Mouse (Mus musculus) cerebellum, postnatal 25 days (tissue): ENCODE data around the gene Hmgn2.

Experiments
- DNase-seq, 2 experiments: peaks; one replicate each; pipeline ENCODE4 v3.0.0; 2021; ENCODE audit warnings: mixed read lengths in 2 of 2

Hmgn2 gene

DNA sequence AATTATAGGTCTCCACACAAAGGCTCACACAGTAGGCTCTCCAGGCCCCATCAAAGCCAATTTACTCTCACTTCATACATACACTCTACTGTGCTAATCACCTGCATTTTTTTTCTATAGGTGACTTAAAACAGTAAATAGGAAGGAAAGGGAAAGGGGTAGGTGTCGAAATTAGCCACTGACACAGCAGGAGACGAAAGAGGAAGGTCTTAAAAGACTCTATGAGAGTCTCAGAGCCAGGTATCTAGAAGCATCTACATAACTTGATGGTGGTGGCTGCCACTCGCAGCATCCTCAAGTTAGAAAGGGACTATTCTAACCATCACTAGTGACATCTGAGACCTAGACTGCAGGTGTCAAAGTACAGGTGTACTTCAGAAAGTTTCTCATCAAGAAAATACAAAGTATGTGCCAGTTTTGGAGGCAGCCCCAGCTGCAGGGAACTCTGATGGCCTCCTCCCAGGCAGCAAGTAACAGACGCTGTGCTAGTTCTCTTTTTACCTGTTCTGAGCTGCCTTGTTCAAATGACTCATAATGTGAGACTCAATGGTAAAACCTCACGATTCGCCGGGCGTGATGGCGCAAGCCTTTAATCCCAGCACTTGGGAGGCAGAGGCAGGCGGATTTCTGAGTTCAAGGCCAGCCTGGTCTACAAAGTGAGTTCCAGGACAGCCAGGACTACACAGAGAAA is 9.7 kb upstream of the Hmgn2 start:
- no peak for DNase-seq

DNA sequence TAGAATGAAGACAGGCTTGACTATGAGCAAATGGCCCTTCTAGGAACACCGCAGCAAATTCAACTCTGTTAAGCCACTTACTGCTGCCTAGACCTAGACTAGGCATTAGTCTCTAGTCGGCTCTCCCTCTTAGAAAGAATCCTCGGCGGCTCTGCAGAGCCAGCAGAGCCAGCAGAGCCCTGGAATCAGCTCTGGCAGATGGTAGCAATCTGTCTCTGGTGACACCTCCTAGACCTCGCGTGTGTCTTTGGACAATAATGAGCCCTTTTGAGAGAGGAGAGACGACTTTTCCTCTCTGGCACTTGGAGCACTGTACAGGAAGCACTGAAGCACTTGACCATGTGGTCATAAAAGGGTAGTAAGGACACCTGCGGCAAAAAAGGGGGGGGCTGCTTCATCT is 3.3 kb upstream of the Hmgn2 start:
- DNase-seq = peak; percentile 32 to 50

DNA sequence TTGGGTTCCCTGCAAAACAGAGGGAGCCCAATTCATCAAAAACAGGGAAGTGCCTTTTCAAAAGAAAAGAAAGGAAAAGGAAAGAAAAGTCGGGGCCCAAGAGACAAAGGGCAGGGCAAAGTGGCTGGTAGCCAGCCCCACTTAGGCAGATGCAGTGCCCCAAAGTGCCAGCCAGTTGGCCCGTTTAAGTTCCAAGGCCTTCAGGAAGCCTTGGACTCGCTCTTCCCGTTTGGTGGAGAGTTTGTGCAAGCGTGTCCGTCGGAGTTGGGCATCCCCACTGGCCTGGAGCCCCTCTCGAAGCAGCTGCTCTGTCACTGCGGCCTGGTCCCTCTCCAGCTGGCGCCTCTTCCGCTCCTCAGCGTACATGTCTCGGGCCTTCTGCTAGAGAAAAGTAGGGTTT is 2.4 kb upstream of the Hmgn2 start:
- DNase-seq = peak; percentile 28 to 40

DNA sequence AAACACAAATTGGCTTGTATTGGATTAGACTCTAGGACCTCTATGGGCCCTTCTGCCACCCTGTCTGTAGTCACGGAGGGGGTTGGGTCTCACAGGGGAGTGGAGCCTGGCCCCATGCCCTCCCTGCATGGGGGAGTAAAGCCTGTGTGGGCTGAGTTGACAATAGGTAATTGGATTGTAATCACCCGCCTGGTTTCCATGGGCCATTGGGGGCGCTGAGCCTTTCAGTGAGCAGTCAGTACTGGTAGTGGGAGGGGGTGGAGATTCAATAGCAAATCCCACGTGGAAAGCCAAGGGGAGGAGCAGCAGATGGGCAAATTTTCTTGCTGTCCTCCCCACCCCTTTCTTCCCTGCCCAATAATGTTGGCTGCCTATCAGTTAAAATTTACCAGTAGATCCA is 1.7 kb upstream of the Hmgn2 start:
- DNase-seq = peak; percentile 13 to 41

DNA sequence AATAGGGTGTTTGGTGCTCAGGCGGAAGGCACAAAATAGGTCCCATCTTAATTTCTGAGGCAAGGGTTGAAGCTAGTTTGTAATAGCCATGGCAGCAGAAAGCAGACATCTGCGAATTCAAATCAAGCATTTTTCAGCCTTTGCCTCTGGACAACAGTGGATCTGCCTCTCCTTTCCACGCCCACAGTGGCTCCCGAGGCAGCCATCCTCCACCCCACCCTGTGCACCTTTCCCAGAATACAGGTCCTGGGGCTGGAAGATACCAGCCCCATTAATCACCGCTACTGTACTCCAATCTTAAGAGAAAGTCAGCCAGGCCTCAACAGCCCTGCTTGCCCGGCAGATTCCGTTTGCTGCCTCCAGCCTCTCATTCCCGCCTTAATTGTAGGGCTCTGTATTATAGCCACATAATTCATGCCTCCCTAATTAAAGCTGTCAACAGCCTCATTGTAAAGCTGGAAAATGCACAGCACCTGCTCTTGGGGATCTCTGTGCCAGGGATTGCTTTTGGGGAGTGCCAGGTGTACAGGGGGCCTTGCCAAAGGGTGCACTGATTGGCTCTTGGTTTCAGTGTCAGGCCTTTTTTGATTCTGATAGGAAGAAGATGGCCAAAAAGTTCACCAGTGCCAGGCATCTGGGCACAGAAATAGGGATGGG is 792 bp upstream of the Hmgn2 start:
- peak; percentile 18 to 20 for DNase-seq

DNA sequence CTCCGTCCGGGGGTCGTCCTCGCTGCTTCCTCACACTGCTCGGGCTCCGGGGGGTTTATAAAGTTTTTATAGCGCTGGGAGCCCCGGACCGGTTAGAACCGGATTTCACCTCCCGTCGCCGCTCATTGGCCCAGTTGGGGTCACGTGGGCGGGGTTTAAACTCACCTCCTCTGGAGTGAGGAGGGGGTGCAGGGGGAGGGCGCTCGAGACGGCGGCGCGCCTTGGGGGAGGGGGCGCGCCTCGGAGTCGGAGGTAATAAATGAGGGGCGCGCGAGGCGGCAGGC is 642 bp downstream of the Hmgn2 start:
- peak; percentile 92 to 96 for DNase-seq

DNA sequence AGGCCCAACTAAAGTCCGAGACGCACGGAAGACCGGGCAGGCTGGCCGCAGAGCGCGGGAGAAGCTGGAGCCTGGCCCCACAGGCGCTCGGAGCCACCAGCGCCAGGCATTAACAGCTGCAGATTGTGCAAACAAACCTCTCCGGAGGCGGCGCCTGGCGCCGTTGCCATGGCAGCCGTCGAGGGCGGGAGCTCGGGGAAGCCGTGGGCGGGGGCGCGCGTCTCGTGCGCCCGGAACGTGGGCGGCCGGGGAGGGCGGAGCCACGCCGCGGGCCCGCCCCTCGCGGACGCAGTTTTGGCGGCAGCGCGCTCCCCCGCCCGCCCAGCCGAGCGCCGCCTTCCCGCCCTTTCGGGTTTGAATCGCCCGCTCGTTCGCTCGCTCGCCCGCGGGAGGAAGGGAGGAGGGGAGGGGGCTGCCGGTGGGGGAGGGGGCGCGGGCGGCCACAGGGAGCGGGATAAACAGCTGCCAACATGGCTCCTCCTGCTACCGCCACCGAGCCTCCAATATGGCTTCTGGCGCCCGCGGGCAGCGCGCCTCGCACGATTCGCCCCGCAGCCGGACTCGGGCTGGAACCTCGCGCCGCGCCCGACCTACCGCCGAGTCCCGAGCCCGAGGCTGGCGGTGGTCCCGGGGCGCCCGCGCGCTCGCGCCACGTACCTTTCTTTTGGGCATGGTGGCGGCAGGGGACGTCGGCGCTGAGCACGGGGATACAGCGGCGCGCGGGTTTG is 1.1 kb downstream of the Hmgn2 start:
- DNase-seq = peak; percentile 97 to 99

DNA sequence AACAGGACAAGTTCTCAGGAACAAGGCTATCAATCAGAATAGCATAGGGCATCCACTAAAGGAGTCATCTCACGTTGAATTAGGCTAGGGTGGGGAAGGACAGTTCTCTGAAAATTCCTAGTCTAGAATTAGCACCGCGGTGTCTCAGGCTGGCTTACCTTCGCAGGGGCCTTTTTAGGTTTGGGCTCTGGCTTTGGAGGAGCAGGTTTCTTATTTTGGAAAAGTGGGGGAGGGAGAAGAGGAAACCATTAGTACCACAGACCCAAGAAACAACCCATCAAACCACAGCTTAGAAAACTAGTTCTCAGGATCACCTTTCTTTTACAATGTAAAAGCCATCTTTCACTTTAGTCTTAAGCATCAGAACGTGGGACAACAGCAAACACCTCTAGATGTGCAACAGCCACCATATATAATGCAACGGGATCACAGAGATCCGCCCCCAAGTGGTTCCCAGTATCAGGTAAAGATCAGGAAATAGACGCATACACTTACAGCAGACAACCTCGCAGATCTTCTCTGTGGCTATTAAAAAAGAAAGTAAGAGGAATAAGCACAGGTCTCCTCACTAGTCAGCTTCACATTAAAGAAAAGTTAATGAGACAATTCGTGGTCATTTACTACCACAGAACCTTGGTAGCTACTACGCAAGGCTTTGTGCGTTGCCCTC is 2.0 kb downstream of the Hmgn2 start:
- no peak for DNase-seq

DNA sequence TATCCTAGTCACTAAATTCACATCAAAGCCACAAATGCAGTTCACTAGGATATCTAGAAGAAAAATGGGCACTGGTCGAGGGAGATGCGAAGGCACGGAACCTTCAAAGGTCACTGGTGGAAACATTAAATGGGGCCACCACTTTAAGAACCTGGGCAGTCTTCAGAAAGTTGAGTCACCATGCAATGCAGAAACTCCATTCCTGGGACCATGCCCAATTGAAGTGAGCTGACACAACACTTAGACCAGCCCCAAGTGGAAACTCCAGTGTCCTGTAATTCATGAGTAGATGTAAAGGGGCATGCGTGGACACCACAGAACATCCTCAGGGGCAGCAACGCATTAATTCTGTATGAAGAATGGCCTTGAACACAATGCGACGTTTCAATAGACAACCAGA is 5.9 kb downstream of the Hmgn2 start:
- no peak for DNase-seq

DNA sequence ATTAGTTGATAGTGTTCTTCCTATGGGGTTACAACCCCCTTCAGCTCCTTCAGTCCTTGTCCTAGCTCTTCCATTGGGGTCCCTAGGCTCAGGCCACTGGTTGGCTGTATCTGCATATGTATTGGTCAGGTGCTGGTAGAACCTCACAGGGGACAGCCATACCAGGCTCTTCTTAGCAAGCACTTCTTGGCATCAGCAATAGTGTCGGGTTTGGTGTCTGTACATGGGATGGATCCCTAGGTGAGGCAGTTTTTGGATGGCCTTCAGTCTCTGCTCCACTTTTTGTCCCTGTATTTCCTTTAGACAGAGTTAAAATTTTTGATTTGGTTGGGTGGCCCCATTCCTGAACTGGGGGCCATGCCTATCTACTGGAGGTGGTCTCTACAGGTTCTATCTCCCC is 9.6 kb downstream of the Hmgn2 start:
- DNase-seq = no peak

DNA sequence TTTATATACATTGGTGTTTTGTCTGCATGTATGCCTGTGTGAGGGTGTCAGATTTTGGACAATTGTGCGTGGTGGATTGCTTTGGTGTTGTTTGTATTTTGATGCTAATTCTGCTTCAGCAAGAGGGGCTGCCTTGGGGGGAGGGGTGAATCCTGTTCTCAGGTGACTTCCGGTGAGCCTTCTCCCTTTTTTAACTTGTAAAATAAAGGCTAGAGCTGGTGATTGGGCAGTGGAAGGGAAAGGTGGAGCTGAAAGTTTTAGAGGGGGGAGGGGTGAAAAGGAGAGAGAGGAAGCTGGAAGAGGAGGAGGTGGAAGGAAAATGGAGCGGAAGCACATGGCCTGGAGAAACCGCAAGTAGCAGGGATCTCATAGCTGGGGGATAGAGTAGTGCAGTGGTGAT is 12.1 kb downstream of the Hmgn2 start:
- no peak for DNase-seq

DNA sequence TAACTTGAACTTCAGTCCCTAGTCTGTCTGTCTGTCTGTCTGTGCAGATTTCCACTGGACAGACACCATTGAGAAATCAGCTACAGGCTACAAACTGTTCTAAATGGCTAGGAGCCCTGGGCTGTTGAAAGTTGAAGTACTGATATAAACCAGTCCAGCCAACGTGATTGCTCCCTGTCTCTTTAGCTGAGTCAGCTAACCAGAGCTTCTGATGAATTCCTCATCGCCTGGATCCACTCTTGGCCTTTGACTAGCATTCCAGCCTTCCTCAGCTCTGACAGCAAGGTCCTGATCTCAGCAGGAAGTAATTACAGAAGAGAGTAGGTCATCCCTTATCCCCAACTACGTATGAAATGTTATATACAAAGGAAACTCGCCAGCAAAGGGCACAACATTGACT is 21.7 kb downstream of the Hmgn2 start:
- DNase-seq = no peak

DNA sequence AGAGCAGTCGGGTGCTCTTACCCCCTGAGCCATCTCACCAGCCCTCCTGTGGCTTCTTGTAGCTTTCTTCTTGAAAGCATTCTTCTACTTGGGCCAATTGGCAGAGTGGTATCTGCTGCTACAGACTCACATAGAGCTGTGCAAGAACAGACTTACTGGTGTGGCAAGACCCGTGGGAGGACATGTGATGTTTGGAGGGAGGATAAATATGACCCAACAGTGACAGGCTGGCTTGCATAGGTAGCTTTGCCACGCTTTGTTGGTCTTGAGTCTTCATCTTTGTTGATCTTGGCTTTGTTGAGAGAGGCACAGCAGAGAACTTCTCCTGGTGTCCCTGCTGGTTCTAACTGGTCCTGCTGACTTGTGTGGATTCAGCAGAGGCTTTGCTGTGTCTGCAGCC is 24.7 kb downstream of the Hmgn2 start:
- DNase-seq = no peak

DNA sequence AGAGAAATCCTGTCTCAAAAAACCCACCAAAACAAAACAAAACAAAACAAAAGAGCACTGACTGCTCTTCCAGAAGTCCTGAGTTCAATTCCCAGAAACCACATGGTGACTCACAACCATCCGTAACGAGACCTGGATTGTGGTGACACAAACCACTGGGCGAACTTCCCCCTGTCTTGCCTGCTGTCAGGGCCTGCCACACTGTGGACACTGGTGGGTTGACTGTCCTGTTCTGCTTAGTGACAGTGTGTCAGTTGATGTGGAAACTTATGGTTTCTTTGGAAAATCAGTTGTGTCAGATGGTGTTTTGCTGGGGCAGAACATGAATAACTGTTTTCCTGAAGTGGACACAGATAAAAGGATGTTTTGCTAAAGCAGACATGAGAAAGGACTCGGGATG is 25.8 kb downstream of the Hmgn2 start:
- no peak for DNase-seq

DNA sequence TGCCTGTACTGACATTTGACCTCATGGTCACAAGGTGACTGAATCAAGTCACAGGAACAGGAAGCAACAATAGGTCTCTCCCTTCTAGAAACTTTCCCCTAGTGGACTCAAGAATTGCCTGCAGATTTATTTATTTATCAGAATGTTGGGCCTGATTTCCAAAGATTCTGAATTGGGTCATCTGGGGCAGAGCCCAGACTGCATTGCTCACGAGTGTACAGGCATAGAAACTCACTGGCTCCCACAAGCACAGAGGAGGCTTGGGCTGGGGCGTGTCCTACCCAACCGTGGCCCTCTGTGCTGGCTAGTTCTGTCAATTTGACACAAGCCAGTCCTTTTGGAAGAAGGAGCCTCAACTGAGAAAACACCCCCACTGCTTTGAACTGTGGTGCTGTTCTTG is 26.9 kb downstream of the Hmgn2 start:
- DNase-seq = no peak

DNA sequence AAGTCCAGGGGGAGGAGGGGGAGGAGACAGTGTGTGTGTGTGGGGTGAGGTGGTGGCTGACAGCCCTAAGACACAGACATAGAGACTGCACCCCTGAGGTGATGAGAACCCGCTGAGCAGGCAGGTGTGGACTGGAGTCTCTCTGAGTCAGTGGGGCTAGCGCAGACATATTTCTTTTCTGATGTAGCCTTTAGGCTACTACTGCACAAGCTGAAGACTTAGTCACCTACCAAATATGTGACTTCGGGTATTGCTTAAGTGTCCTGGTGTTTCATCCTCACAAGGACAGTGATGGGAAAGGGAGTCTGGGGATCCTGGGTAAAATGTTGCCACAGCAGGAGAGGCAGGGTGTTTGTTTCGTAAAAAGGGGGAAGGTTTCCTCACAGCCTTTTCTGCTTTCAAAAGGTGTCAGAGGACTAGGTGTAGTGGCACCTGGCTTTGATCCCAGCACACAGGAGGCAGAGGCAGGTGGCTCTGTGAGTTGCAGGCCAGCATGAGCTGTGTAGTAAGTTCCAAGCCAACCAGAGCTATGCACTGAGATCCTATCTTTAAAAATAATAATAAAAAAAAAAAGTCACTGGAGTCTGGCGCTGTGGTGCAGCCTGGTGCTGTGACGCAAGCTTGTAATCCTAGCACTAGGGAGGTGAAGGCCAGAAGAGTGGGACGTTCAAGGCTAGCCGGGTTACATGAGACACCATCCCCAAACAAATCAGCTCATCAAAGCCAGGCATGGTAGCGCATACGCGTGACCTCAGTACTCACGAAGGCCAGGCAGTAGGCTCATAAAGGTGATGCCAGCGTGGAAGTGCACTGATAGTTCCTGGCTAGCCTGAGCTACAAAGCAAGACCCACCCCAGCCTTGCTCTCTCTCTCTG is 27.8 kb downstream of the Hmgn2 start:
- DNase-seq = no peak

DNA sequence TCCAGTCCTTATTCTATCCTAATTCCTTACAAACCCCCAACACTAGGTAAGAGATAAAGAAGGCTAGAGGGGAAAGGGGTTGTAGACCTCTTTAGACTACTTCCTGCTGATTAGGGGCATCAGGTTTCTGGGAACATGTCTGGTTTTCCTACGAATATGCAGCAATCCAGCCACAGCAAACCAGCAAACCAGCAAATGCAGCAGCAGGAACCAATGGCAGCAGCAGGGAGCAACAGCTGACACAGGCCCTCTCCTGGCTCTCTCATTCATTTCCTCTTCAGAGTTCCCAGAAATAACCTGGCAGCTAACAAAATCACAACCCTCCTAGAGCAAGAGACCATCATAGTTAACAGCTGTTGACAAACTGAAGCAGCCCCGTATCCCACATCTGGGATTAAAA is 30.4 kb downstream of the Hmgn2 start:
- no peak for DNase-seq

DNA sequence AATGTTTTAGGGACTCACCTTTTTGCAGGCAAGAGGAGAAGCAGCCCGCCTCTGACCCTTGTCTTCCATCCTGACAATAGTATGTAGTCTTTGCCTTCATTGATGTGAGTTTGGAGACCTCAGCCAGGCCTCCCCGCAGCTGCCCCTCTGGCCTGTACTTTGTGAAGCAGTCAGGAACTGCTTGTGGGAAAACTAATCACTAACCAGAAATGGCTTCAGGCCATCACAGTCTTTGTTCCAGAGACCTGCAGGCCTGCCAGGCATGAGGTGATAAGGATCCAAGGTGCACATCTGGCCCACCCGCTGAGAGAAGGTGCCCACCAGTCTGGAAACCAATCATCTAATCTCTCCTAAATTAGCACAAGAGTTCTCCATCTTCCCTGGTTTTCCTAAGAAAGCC is 36.7 kb downstream of the Hmgn2 start:
- no peak for DNase-seq

DNA sequence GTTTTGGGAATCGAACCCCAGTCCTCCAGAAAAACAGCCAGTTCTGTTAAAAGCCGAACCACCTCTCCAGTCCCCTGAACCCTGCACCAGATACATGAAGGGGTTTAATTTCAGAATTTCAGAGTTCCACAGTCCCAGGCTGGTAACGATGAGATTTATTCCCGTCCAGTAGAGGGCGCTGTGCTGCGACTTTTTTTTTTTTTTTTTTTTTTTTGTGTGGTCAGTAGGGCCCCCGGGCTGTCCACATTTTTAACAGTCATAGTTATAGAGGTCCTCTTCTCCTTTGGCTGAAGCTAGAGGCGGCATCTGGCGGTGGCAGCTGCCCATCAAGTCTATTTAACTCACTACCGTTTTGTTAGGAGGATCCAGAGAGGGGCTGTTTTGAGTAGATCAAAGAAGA is 37.1 kb downstream of the Hmgn2 start:
- peak; percentile 15 to 34 for DNase-seq

DNA sequence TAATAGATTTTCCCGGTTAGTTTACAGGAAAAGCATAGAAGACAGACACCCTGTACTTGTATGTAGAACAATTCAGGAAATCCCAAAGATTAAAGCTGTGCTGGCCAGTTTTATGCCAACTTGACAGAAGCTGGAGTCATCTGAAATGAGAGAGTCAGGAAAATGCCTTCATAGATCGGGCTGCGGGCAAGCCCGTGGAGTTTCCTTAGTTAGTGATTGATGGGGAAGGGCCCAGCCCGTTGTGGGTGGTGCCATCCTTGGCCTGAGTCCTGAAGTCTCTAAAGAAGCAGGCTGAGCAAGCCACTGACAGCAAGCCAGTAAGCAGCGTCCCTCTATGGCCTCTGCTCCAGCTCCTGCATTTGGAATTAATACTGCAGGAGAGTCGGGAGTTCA is 39.2 kb downstream of the Hmgn2 start:
- DNase-seq = no peak

DNA sequence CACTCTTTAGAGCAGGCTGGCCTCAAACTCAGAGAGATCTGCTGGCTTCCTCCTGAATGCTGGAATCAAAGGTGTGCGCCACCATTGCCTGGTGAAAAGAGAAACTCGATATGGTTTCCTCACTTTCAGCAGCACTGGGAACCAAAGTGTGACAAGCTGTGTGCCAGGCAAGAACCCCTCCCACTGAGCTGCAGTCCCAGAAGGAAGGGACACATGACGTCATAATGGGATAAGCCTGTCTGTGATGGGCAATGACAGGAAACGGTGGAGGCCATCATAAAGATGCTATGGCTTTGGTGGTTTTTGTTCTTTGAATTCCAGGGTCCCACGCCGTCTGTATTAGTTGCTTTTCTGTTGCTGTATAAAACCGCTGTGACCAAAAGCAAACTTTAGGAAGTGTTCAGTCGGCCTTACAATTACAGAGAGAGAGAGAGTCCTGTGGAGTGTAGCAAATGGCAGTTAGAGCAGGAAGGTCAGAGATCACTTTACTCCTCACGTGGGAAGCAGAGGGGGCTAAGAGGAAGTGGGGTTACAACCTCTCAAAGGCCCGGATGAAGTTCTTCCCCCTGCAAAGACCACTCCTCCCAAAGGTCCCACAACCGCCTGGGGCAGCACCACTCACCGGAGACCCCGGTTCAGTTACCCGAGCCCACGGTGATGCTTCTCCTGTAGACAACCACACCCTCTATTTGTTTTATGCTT is 39.7 kb downstream of the Hmgn2 start:
- DNase-seq = no peak

DNA sequence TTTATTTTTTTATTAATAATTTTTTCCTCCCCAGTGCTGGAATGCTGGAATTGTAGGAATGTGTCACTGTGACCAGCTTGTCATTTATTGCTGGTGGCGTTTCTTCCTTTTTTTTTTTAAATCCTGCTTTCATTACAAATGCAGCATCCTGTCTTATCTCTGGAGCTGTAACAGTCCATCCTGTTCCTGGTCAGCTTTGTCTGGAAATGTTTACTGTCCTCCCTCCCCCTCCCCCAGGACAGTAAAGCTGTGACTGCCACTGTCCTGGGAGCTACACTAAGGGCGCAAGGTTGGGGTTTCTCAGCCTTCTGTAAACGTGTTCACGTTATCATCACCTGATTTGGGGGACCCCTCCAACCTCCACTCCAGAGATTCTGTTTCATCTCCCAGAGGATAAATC is 43.2 kb downstream of the Hmgn2 start:
- no peak for DNase-seq
